Mouse (Mus musculus): ENCODE data around the gene Nell1. TPM values are rescaled to one million over a fixed set of nuclear protein-coding genes. Genes with fewer than 3 reads are reported as not detected.

The Nell1 gene
- polyA plus RNA-seq, 1 experiment from 2014 or later: 7.8 TPM

DNA sequence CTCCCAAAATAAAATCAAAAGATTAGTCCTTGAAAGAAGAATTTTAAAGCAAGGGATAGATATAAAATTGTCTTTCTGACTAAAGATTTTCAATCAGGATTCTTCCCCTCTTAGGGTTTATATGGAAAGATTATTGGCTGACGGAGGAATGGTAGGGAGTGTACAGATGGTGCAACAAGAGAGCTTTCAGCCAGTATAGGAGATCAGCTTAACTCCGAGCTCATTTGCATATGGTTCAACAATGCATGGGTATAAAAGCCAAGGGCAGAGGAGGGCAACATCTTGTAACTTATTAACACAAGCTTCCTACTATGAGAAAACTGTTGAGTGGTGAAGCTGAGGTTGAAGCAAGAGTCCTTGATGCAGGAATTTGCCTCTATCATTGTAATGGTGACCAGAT lies 658.5 kb downstream of the Nell1 start:
- H3K36me3 ChIP-seq: no peaks in the 10 kb centered on the region
- no peak for ATAC-seq (ENCODE audit: low FRiP score)
- H3K9me3 ChIP-seq (replicated peaks): no peaks in the 10 kb centered on the region
- 74% methylated on average over 2 of the region's 2 CpGs for WGBS
- no peaks in the 10 kb centered on the region for H3K4me1 ChIP-seq
- H3K27me3 ChIP-seq: no peaks in the 10 kb centered on the region
- H3K4me3 ChIP-seq: no peak overlapping the region
- H3K4me2 ChIP-seq (replicated peaks): no peak overlapping the region
- no peak overlapping the region for H3K9ac ChIP-seq
- no peak overlapping the region for H3K27ac ChIP-seq

DNA sequence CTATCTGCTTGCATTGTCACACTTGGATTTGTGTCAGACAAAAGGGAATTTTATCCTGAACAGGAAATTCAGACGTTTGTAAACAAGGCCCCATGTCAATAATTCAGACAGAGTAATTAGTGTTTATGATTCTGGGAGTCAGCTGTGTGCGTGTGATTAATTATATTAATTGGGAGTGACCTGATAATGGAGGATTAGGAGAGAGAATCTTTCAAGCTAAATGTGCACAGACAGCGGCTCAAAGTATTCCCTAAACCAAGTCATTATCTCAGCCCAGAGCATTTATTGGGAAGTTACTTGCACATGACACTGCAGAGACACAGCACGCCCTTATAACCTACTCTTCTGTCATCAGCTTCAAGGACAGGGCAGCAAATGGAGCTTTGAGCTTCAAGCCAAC lies 697.6 kb downstream of the Nell1 start:
- no peak overlapping the region for H3K4me2 ChIP-seq (replicated peaks)
- no peak overlapping the region for H3K27ac ChIP-seq
- no peaks in the 10 kb centered on the region for H3K9me3 ChIP-seq (replicated peaks)
- ATAC-seq (ENCODE audit: low FRiP score): no peak
- no peak overlapping the region for H3K9ac ChIP-seq
- WGBS: 70% methylated on average over 4 of the region's 4 CpGs
- no peaks in the 10 kb centered on the region for H3K4me1 ChIP-seq
- no peaks in the 10 kb centered on the region for H3K36me3 ChIP-seq
- H3K4me3 ChIP-seq: no peak overlapping the region
- H3K27me3 ChIP-seq: no peaks in the 10 kb centered on the region

DNA sequence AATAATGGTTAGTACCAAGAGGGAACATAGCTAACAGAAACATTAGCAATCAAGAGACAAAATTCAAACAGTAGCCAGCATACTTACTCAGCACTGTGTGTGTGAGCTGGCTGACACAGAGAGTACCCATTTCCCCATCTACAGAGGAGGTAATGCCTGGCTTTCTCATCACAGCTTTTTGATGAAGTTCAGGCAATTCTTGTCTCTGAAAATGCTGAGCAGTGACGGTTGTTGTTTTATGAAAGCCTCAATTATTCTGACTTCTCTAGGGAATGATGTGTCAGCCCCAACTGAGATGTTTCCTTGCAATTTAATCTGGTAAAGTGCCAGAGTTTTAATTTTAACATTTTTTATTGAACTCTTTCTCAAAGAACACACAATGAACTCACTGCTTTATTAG lies 700.8 kb downstream of the Nell1 start:
- 84% methylated on average over 1 of the region's 1 CpGs for WGBS
- H3K27ac ChIP-seq: no peak overlapping the region
- ATAC-seq (ENCODE audit: low FRiP score): no peak

DNA sequence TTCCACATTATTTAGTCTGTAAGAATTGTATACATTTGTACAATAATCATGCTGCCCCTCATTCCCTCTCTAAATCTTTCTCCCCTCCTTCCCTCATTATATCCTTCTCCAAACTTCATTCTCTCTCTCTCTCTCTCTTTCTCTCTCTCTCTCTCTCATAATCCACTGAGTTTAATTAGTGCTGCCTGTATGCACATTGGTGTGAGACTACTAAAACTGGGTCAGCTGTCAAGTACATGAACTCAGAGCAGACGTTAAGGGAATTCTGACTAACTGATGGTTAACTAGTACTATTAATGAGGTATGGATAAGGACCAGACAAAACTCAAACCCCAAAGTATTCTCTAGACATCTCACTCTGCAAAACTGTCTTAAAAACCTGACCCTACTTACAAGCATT lies 702.8 kb downstream of the Nell1 start:
- ATAC-seq (ENCODE audit: low FRiP score): no peak
- no peak overlapping the region for H3K4me2 ChIP-seq (replicated peaks)
- WGBS: 75% methylated on average over 1 of the region's 1 CpGs
- H3K27me3 ChIP-seq: no peaks in the 10 kb centered on the region
- H3K36me3 ChIP-seq: no peaks in the 10 kb centered on the region
- H3K27ac ChIP-seq: no peak overlapping the region
- H3K9me3 ChIP-seq (replicated peaks): no peaks in the 10 kb centered on the region
- H3K4me1 ChIP-seq: no peaks in the 10 kb centered on the region
- H3K9ac ChIP-seq: no peak overlapping the region
- H3K4me3 ChIP-seq: no peak overlapping the region

More for the DNA sequence above, 700.8 kb downstream of the Nell1 start:
- no peak overlapping the region for H3K4me3 ChIP-seq
- no peaks in the 10 kb centered on the region for H3K9me3 ChIP-seq (replicated peaks)
- H3K27me3 ChIP-seq: no peaks in the 10 kb centered on the region
- no peaks in the 10 kb centered on the region for H3K4me1 ChIP-seq
- H3K36me3 ChIP-seq: no peaks in the 10 kb centered on the region
- no peak overlapping the region for H3K9ac ChIP-seq
- no peak overlapping the region for H3K4me2 ChIP-seq (replicated peaks)

DNA sequence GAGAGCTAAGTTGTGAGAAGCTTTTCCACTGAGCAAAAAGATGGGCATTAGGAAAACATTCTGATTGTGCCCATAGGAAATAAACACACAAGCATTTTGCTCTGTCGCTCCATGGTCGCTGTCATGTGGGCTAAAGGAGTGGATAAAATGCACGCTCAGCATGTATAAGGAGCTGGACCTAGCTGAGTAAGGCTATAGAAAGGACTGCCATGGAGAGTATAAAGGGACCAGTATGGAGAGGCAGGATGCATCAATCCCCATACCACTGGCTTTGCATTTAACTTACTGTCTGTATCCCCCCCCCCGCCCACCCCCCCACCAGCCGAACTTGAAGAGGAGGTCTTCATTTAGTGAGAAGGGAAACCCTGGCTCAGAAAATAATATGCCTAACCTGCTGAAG lies 711.7 kb downstream of the Nell1 start:
- H3K27me3 ChIP-seq: no peaks in the 10 kb centered on the region
- ATAC-seq (ENCODE audit: low FRiP score): no peak
- no peaks in the 10 kb centered on the region for H3K4me1 ChIP-seq
- H3K9ac ChIP-seq: no peak overlapping the region
- H3K9me3 ChIP-seq (replicated peaks): no peaks in the 10 kb centered on the region
- WGBS: 92% methylated on average over 5 of the region's 5 CpGs
- H3K4me2 ChIP-seq (replicated peaks): no peak overlapping the region
- H3K4me3 ChIP-seq: no peak overlapping the region
- no peaks in the 10 kb centered on the region for H3K36me3 ChIP-seq
- H3K27ac ChIP-seq: no peak overlapping the region

DNA sequence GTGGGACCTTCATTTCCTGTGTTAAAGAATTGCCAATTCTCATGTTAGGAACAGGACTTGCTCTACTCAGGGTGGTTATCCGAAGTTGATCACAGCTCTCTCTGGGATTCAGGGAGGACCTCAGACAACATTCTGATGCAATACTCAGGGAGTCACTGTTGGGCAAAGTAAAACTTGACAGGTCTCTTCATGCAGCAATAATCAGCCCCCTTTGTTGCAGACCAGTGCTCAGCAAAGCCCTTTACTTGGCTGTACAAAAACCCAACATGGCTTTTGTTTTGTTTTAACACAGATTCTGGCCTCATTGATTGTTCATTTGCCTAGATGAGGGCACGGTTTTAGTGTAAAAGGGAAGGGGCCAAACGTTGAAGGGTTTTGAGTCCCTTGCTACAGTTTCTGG lies 750.5 kb downstream of the Nell1 start:
- Histone ChIP-seq H3K4me1 (no peaks in the 10 kb centered on the region), H3K36me3 (no peaks in the 10 kb centered on the region)
- 32% methylated on average over 3 of the region's 3 CpGs for WGBS

DNA sequence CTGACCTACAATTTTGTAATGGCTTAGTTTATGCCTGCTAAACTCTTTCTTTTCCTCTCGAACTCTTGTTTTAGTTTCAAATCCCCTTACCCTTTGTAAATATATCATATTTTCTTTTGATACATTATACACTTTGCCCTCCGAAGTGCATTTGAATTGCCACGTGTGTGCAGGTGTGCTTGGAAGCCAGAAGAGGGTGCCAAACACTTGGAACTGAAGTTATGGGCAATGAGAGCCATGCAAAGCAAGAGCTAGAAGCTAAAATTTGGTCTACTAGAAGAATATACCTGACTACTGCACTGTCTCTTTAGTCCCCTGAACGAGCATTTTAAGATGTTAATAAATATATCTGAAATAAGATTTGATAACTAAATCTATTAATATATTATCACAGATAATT lies 756.3 kb downstream of the Nell1 start:
- no peak overlapping the region for H3K27ac ChIP-seq
- 60% methylated on average over 4 of the region's 4 CpGs for WGBS
- no peak for ATAC-seq (ENCODE audit: low FRiP score)
- no peaks in the 10 kb centered on the region for H3K4me1 ChIP-seq
- H3K27me3 ChIP-seq: no peaks in the 10 kb centered on the region
- H3K36me3 ChIP-seq: no peaks in the 10 kb centered on the region
- H3K4me2 ChIP-seq (replicated peaks): no peak overlapping the region
- no peaks in the 10 kb centered on the region for H3K9me3 ChIP-seq (replicated peaks)
- H3K4me3 ChIP-seq: no peak overlapping the region
- H3K9ac ChIP-seq: no peak overlapping the region

More for the DNA sequence above, 750.5 kb downstream of the Nell1 start:
- Histone ChIP-seq H3K9ac (no peak overlapping the region), H3K27me3 (no peaks in the 10 kb centered on the region), H3K4me2 (replicated peaks) (no peak overlapping the region), H3K4me3 (no peak overlapping the region), H3K27ac (no peak overlapping the region), H3K9me3 (replicated peaks) (no peaks in the 10 kb centered on the region)
- ATAC-seq (ENCODE audit: low FRiP score): no peak

DNA sequence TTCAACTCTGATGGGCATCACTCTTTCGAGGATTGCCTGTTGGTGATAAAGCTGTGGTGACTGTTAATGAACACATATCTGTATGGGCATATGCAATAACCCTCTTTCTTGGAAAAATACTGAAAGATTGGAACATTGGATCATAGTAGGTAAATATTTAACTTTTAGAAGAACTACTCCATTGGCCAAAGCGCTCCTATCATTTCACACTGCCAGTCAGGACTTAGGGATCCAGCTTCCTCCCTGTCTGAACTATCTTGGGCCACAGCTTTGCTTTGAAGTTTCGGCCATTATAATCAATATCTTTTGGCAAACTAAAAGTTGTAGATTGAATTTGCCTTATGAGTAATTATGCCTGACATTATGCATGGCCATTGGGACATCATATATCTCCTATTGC lies 780.9 kb downstream of the Nell1 start:
- H3K9ac ChIP-seq: no peak overlapping the region
- ATAC-seq (ENCODE audit: low FRiP score): no peak
- no peak overlapping the region for H3K27ac ChIP-seq
- no peaks in the 10 kb centered on the region for H3K9me3 ChIP-seq (replicated peaks)
- no peaks in the 10 kb centered on the region for H3K4me1 ChIP-seq
- WGBS: 85% methylated on average over 3 of the region's 3 CpGs
- H3K4me2 ChIP-seq (replicated peaks): no peak overlapping the region
- no peaks in the 10 kb centered on the region for H3K36me3 ChIP-seq
- no peaks in the 10 kb centered on the region for H3K27me3 ChIP-seq
- H3K4me3 ChIP-seq: no peak overlapping the region

DNA sequence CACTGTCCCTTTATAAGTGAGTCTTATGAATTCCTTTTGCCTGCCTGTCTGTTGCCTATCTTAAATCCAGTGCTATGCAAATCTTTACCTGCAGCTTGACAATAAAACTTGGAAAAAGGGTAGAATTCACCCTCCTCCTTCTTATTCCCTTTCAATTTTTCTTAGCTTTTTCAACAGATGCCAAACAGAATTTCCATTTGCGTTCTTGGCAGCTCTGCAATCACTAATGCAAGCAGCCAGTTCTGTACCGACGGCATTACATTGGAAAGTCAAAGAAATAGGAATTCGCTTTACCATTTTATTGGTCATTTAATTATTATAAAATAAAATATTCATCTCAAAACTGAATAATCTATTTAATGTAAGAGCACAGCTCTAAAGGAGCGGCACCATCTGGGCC lies 781.7 kb downstream of the Nell1 start:
- WGBS: 86% methylated on average over 5 of the region's 5 CpGs

DNA sequence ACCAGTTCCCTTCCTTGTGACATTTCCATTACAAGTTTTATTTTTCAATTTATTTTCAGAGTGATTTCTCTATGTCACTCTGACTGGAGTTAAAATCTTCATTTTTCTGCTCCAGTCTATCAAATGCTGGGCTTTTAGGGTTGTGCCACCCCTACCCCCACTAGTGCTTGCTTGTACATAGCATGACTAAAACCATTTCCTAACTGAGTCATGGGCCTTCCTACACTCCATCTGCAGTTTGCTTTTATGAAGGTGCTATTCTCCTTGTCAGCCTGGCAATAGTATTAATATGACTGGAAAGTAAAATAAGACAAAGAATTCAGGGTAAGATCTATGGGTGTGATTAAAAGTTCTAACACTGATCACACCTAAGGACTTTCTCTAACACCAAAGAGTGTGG lies 798.9 kb downstream of the Nell1 start:
- Histone ChIP-seq H3K4me3 (no peak overlapping the region), H3K4me1 (no peaks in the 10 kb centered on the region), H3K9ac (no peak overlapping the region), H3K36me3 (no peaks in the 10 kb centered on the region), H3K27me3 (no peaks in the 10 kb centered on the region), H3K9me3 (replicated peaks) (no peaks in the 10 kb centered on the region), H3K4me2 (replicated peaks) (no peak overlapping the region), H3K27ac (no peak overlapping the region)
- no peak for ATAC-seq (ENCODE audit: low FRiP score)

More for the DNA sequence above, 781.7 kb downstream of the Nell1 start:
- Histone ChIP-seq H3K27ac (no peak overlapping the region), H3K4me2 (replicated peaks) (no peak overlapping the region), H3K4me3 (no peak overlapping the region), H3K27me3 (no peaks in the 10 kb centered on the region), H3K4me1 (no peaks in the 10 kb centered on the region), H3K9ac (no peak overlapping the region), H3K36me3 (no peaks in the 10 kb centered on the region), H3K9me3 (replicated peaks) (no peaks in the 10 kb centered on the region)
- no peak for ATAC-seq (ENCODE audit: low FRiP score)

DNA sequence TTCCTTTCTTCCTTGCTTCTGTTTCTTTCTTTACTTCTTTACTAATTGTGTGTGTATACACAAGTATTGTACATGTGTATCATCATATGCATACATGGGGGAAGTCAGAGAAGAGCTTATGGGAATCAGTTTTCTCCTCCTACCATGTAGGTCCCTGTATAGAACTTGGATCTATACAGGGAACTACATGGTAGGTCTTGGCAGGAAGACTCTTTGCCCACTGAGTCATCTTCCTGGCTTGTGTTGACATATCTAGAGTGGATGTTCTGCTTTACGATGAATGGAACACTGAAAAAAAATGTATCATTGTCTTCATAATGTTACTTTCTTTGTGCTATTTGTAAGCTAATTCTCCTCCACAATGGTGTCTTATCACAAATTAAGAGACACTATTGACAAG lies 806.4 kb downstream of the Nell1 start:
- WGBS: 76% methylated on average over 1 of the region's 1 CpGs

DNA sequence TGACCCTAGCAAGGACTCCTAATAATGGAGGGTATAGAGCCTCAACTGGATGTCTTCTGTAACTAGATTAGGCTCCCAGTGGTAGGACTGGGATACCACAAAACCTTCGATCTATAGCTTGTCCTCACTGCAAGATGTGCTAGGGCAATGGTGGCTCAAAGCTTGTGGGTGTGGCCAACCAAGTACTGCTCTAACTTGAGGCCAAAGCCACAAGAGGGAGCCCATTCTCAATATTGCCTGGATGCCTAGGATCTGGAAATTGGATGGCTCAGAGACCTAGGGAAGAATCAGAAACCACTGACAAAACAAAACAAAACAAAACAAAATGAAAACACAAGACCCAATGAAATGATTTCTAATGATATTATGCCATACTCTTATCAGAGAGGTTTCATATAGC lies 809.0 kb downstream of the Nell1 start:
- WGBS: 75% methylated on average over 1 of the region's 1 CpGs
- Histone ChIP-seq H3K27ac (no peak overlapping the region), H3K36me3 (no peaks in the 10 kb centered on the region), H3K4me3 (no peak overlapping the region), H3K4me2 (replicated peaks) (no peak overlapping the region), H3K27me3 (no peaks in the 10 kb centered on the region), H3K9ac (no peak overlapping the region), H3K9me3 (replicated peaks) (no peaks in the 10 kb centered on the region), H3K4me1 (no peaks in the 10 kb centered on the region)
- ATAC-seq (ENCODE audit: low FRiP score): no peak

More for the DNA sequence above, 806.4 kb downstream of the Nell1 start:
- no peak overlapping the region for H3K27ac ChIP-seq
- H3K27me3 ChIP-seq: no peaks in the 10 kb centered on the region
- H3K9me3 ChIP-seq (replicated peaks): no peaks in the 10 kb centered on the region
- H3K36me3 ChIP-seq: no peaks in the 10 kb centered on the region
- H3K4me3 ChIP-seq: no peak overlapping the region
- H3K4me1 ChIP-seq: no peaks in the 10 kb centered on the region
- no peak for ATAC-seq (ENCODE audit: low FRiP score)
- H3K4me2 ChIP-seq (replicated peaks): no peak overlapping the region
- H3K9ac ChIP-seq: no peak overlapping the region

DNA sequence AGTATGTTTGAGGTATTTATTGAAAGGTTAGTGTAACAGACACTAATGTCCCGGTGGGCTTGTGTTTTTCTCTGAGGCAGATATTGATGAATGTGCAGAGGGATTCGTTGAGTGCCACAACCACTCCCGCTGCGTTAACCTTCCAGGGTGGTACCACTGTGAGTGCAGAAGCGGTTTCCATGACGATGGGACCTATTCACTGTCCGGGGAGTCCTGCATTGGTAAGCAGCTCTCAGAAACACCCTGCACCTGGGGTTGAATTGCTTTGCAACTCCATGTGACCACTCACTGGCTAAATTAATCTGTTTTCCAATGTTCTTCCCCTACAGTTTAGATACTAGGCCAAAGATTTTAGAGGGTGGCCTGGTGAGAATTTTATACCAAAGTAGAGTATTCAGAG lies 851.5 kb downstream of the Nell1 start:
- peak; percentile 87 for ATAC-seq (ENCODE audit: low FRiP score)
- H3K4me1 ChIP-seq: peaks cover 9% of the 10 kb centered on the region
- no peak overlapping the region for H3K9ac ChIP-seq
- no peak overlapping the region for H3K27ac ChIP-seq
- 11% methylated on average over 7 of the region's 7 CpGs for WGBS
- H3K4me3 ChIP-seq: no peak overlapping the region
- H3K9me3 ChIP-seq (replicated peaks): no peaks in the 10 kb centered on the region
- no peak overlapping the region for H3K4me2 ChIP-seq (replicated peaks)
- no peaks in the 10 kb centered on the region for H3K36me3 ChIP-seq
- no peaks in the 10 kb centered on the region for H3K27me3 ChIP-seq

DNA sequence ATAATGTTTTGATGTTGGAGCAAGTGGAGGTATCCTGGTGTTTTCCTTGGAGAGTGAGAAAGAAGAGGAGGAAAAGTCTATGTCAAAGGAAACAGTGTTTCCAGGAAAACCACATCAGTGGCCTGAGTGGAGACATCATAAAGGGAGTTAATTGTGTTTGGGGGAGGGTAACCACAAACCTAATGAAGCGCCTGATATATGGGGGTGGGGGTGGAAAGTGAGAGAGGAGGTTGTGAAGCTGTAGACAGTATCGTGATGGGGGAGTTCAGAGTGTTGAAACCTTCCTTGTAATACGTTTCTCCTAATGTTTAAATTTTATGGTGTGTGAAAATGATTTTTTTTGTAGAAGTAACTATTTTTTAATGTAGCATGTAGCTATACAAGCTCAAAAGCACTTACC lies 858.1 kb downstream of the Nell1 start:
- no peaks in the 10 kb centered on the region for H3K27me3 ChIP-seq
- 75% methylated on average over 3 of the region's 3 CpGs for WGBS
- H3K4me2 ChIP-seq (replicated peaks): no peak overlapping the region
- H3K9ac ChIP-seq: no peak overlapping the region
- H3K27ac ChIP-seq: no peak overlapping the region
- no peaks in the 10 kb centered on the region for H3K36me3 ChIP-seq
- no peaks in the 10 kb centered on the region for H3K4me1 ChIP-seq
- no peak overlapping the region for H3K4me3 ChIP-seq
- H3K9me3 ChIP-seq (replicated peaks): no peaks in the 10 kb centered on the region
- ATAC-seq (ENCODE audit: low FRiP score): 0 out of 2 replicates have a peak, but pooled peaks have one; percentile 46

All from hindbrain, embryonic 12.5 days (tissue).